Mouse (Mus musculus): ENCODE results near the gene Snx29.

DNA sequence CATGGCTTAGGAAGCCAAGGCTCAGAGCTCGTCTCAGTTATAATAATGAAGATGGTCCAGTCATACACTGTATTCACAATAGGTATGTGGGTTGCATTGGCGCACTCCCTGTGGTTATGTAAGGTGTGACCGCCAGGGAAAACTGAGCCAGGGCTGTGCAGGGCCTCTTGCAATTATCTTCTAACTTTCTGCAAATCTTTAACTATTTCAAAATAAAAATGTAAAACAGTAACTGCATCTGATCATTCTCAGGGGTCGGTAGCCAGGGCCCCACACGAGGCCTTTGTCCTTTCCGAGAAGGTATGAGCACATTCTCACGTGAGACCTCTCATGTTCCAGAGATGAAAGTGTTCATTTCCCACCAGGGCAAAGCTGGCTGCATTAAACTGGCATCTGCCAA, 185.6 kb downstream of the Snx29 start:
- no peak for TF ChIP-seq CTCF (IDR thresholded peaks at IDR 0.05; ENCODE audit: low read depth, low read length)
- no peak for TF ChIP-seq POLR2A (IDR thresholded peaks at IDR 0.05; ENCODE audit: extremely low read depth, insufficient read depth, low read length)
